ENCODE assay signal across 8 mouse cellular contexts in the genomic region with DNA sequence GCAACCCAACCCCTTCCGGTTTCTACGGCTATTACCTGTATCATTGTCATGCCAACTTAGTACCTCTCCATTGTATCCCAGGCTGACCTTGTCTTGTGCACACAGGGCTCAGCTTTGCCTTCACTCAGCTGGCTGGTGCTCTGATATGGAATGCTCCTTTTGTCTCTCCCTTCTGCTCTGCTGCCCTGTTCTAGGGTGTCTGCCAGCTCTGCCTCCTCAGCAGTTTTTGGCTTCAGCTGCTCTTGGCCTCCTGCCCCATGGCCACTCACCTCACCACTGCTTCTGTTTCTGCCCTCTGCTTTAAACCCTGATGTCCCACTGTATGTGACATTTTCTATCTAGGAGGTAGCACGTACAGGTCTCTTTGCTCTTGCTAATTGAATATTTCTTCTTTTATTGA.
DNase-seq lines count a peak whose midpoint lies in the region; ATAC-seq lines count a peak whose summit lies in the region.
"Had no signal": no experiment of that assay in that cellular context is flagged by ENCODE, and none has a peak within 500 bp of the region (broad histone marks: within the 10 kb centered on the region; RNA-seq: fewer than 3 reads in every experiment).

No protein-coding gene starts in this region.

- WGBS in heart, embryonic 16.5 days = 67% methylated on average over 3 of the region's 3 CpGs
- WGBS in embryonic facial prominence, embryonic 10.5 days = 91% methylated on average over 3 of the region's 3 CpGs

- no peaks in the 10 kb centered on the region for H3K27me3 ChIP-seq in heart, embryonic 16.5 days (ENCODE audit: control insufficient read depth, insufficient read depth, low read length)
- H3K27me3 ChIP-seq in embryonic facial prominence, embryonic 10.5 days (replicated peaks; ENCODE audit: low read depth, poor library complexity, severe bottlenecking) = no peaks in the 10 kb centered on the region
- H3K27me3 ChIP-seq: midbrain, embryonic 12.5 days had no signal

- H3K9me3 ChIP-seq in heart, embryonic 16.5 days (replicated peaks; ENCODE audit: control insufficient read depth, low read length) = no peaks in the 10 kb centered on the region
- no peaks in the 10 kb centered on the region for H3K9me3 ChIP-seq in embryonic facial prominence, embryonic 10.5 days
- H3K9me3 ChIP-seq: midbrain, embryonic 12.5 days had no signal

- H3K27ac ChIP-seq in heart, embryonic 16.5 days (ENCODE audit: low read length) = peak overlapping the region; percentile 52
- no peak overlapping the region for H3K27ac ChIP-seq in embryonic facial prominence, embryonic 10.5 days (replicated peaks)
- H3K27ac ChIP-seq: midbrain, embryonic 12.5 days had no signal

- peak; percentile 98 for ATAC-seq in cerebellum, adult (ENCODE audit: insufficient number of reproducible peaks, low FRiP score, low TSS enrichment)
- peak; percentile 91 for ATAC-seq in heart, embryonic 16.5 days (replicated peaks; ENCODE audit: extremely low read depth, insufficient read depth, low FRiP score)

- no peak overlapping the region for H3K9ac ChIP-seq in heart, embryonic 16.5 days (ENCODE audit: low read length)
- H3K9ac ChIP-seq: midbrain, embryonic 12.5 days had no signal

- peak; percentile 8 for DNase-seq in layer of hippocampus, adult 11-12 months (ENCODE audit: low spot score)
- DNase-seq in layer of hippocampus, adult 8-10 months (ENCODE audit: low spot score in 2 of 2) = no peak
- peak; percentile 65 to 87 for DNase-seq in adrenal gland, adult (ENCODE audit: inconsistent age in 2 of 2, low spot score in 1 of 2)
- no peak for DNase-seq in lung, postnatal 14 days
- DNase-seq in embryonic facial prominence, embryonic 10.5 days (ENCODE audit: low spot score) = no peak

- H3K36me3 ChIP-seq in heart, embryonic 16.5 days (ENCODE audit: control insufficient read depth, insufficient read depth) = no peaks in the 10 kb centered on the region
- H3K36me3 ChIP-seq in embryonic facial prominence, embryonic 10.5 days (replicated peaks) = no peaks in the 10 kb centered on the region
- H3K36me3 ChIP-seq: midbrain, embryonic 12.5 days had no signal

- no peak overlapping the region for H3K4me3 ChIP-seq in heart, embryonic 16.5 days (ENCODE audit: low read length)
- no peak overlapping the region for H3K4me3 ChIP-seq in embryonic facial prominence, embryonic 10.5 days
- H3K4me3 ChIP-seq: midbrain, embryonic 12.5 days had no signal

- no peaks in the 10 kb centered on the region for H3K4me1 ChIP-seq in heart, embryonic 16.5 days (ENCODE audit: control insufficient read depth, insufficient read depth, low read length)
- no peaks in the 10 kb centered on the region for H3K4me1 ChIP-seq in embryonic facial prominence, embryonic 10.5 days
- H3K4me1 ChIP-seq: midbrain, embryonic 12.5 days had no signal

- H3K4me2 ChIP-seq in heart, embryonic 16.5 days (ENCODE audit: low read depth, low read length) = no peak overlapping the region
- H3K4me2 ChIP-seq: midbrain, embryonic 12.5 days had no signal

Comparison
In these comparisons a context has a peak if more than half of its experiments do, and no peak if none do; other contexts are left out.
1. DNase-seq: peak in layer of hippocampus, adult 11-12 months (single experiment) and adrenal gland, adult (2 of 2); none in layer of hippocampus, adult 8-10 months (0 of 2), lung, postnatal 14 days (single experiment) and embryonic facial prominence, embryonic 10.5 days (single experiment).